Mouse (Mus musculus) urinary bladder, postnatal 36 days (tissue): ENCODE results near the gene Eml2.

ENCODE experiments used
- DNase-seq, 2 experiments: peaks; one replicate each; pipeline ENCODE4 v3.0.0; 2022; ENCODE audit warnings: low spot score in 2 of 2, mixed read lengths in 1 of 2

Gene Eml2

GRCm38 (mm10) chr7:19230041-19230580 lies 53.9 kb downstream of the Eml2 start:
- DNase-seq: no peak

- no peak for DNase-seq
Observed at GRCm38 (mm10) chr7:19230899-19231298, 54.7 kb downstream of the Eml2 start.

DNA sequence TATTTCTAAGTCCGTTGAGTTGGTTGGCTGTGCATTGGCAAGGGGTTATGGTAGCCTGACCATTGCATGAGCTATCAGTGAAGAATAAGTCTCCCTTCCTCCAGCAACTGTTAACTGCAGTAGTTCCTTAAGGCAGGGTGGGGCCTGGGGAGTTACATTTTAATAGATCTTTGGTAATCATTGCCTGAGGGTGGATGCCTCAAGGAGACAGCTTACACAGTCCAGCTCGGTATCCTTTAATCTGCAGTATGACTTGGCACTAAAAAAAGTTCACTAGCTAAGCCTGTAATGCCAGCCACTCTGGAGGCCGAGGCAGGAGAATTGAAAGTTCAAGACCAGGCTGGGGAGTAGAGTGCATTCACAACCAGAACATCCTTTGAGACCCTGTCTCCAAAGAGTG lies 55.6 kb downstream of the Eml2 start:
- no peak for DNase-seq

DNA sequence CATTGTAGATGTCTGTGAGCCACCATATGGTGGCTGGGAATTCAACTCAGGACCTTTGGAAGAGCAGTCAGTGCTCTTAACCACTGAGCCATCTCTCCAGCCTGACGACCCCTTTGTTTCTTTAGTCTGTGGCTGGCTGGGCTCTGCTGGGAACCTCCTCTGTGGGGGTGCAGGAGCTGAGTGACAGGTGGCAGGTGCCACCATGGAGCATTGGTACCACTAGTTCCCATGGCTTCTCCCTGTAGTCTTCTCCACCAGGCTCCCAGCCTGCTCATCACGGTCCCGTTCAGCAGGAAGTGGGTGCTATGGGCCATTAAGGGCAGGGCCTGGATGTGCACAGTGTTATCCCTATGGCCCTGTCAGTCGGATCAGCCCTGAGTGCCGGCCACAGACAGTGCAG lies 58.4 kb downstream of the Eml2 start:
- no peak for DNase-seq

GRCm38 (mm10) chr7:19235092-19235671 lies 59.0 kb downstream of the Eml2 start:
- DNase-seq: no peak

- no peak for DNase-seq
Observed at GRCm38 (mm10) chr7:19236411-19236810, 60.2 kb downstream of the Eml2 start.

GRCm38 (mm10) chr7:19238344-19238743 lies 62.1 kb downstream of the Eml2 start:
- DNase-seq: no peak

- DNase-seq: peak; percentile 86 to 87
Observed at GRCm38 (mm10) chr7:19239423-19239822, 63.2 kb downstream of the Eml2 start.

DNA sequence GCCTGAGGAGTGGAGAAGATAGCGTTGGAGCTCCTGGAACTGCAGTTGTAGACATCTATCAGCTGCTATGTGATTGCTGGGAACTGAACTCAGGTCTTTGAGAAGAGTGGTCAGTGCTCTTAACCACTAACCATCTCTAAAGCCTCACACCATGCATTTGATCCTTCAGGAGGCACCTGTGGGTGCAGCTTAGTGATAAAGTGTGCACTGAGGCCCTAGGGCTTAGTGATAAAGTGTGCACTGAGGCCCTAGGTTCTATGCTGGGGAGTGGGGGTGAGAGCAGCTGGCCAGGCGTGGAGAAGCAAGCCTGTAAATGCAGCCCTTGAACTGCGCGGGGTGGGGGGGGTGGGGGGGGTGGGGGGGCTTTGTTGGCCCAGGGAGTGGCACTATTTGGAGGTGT lies 63.8 kb downstream of the Eml2 start:
- DNase-seq: no peak

GRCm38 (mm10) chr7:19240905-19241463 lies 64.8 kb downstream of the Eml2 start:
- DNase-seq: no peak

GRCm38 (mm10) chr7:19242005-19242404 lies 65.8 kb downstream of the Eml2 start:
- no peak for DNase-seq

GRCm38 (mm10) chr7:19243858-19244257 lies 67.6 kb downstream of the Eml2 start:
- DNase-seq: no peak

GRCm38 (mm10) chr7:19245083-19245482 lies 68.9 kb downstream of the Eml2 start:
- no peak for DNase-seq

- no peak for DNase-seq
Observed at GRCm38 (mm10) chr7:19246855-19247254, 70.6 kb downstream of the Eml2 start.

- DNase-seq: no peak
Observed at GRCm38 (mm10) chr7:19247511-19247910, 71.3 kb downstream of the Eml2 start.

DNA sequence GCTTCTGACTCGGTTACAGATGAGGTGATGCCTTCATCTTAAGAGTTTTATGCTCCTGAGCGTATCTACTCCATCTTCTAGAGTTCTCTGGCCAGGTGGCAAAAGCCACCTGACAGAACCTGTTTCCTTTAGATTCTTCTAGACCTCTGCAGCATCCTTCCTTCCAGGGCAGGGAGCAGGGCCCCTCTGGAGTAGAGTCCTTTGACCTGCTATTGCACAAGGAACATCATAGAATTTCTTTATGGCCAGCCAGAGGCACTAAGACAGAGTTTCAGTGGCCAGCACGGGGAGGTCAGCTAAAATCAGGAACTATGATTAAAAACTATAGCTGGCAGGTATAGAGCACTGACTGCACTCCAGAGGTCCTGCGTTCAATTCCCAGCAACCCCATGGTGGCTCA lies 75.9 kb downstream of the Eml2 start:
- DNase-seq: no peak

DNA sequence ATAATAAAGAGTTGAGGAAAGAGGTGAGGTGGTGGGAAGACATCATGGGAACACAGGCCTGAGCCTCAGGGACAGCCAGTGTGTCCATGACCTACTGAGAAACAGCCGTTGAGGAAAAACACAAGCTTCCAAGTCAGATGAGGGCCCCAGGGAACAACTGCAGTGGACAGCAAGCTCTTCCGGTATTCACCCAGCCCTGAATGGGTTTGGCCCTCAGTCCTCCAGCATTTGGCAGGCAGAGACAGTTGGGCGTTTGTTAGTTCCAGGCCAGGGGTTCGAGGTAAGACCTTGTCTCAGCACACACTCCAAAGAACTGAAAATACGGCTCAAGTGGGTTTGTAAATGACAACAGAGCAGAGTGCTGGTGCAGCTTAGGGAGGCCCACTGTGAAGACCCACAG lies 77.2 kb downstream of the Eml2 start:
- no peak for DNase-seq

GRCm38 (mm10) chr7:19255395-19255794 lies 79.2 kb downstream of the Eml2 start:
- no peak for DNase-seq
